Mouse (Mus musculus) cortical plate, adult 2 months (tissue): Measurements from ENCODE around the gene Psen2. TPM values are rescaled to one million over a fixed set of nuclear protein-coding genes. Genes with fewer than 3 reads are reported as not detected.

Source experiments
- H3K27ac ChIP-seq: fragments of 200-500 bp; 2 replicates; pipeline ENCODE4 v1.5.1; 2012; ENCODE audit warnings: low read length, control low read depth, inconsistent platforms; ENCODE audit not compliant: insufficient read depth
- H3K4me1 ChIP-seq: fragments of 200-500 bp; 2 replicates; pipeline ENCODE4 v1.6.1; 2011; ENCODE audit warnings: low read length; ENCODE audit not compliant: control insufficient read depth, insufficient read depth
- H3K4me3 ChIP-seq: fragments of 200-500 bp; 2 replicates; pipeline ENCODE4 v1.5.1; 2011; ENCODE audit warnings: mild to moderate bottlenecking, low read length, control low read depth; ENCODE audit not compliant: insufficient read depth
- CTCF ChIP-seq: fragments of 200-500 bp; IDR thresholded peaks from 2 replicates; pipeline ENCODE4 v1.5.1; 2011; ENCODE audit warnings: mild to moderate bottlenecking, control low read depth, low read length; ENCODE audit not compliant: insufficient read depth; ENCODE audit errors: extremely low read depth
- POLR2A ChIP-seq: fragments of 200-500 bp; IDR thresholded peaks from 2 replicates; pipeline ENCODE4 v1.6.1; 2011; ENCODE audit warnings: mild to moderate bottlenecking, low read length, control low read depth; ENCODE audit not compliant: insufficient read depth; ENCODE audit errors: extremely low read depth
- polyA plus RNA-seq: library from polyadenylated mRNA; depleted of rRNA; stranded (reverse); fragments of >200 nt; gene quantifications from 2 replicates; pipeline ENCODE4 v1.2.3, GENCODE M21; 2012

Psen2 gene
- polyA plus RNA-seq, 1 experiment: 27.5 TPM

GRCm38 (mm10) chr1:180229906-180230305 lies 33.3 kb downstream of the Psen2 start:
- H3K27ac ChIP-seq: no peak overlapping the region
- no peak for TF ChIP-seq CTCF

GRCm38 (mm10) chr1:180228854-180229253 lies 34.4 kb downstream of the Psen2 start:
- TF ChIP-seq POLR2A: no peak
- no peak for TF ChIP-seq CTCF
- H3K4me3 ChIP-seq: no peak overlapping the region
- H3K4me1 ChIP-seq: no peaks in the 10 kb centered on the region
- no peak overlapping the region for H3K27ac ChIP-seq

More at GRCm38 (mm10) chr1:180229906-180230305, 33.3 kb downstream of the Psen2 start:
- Histone ChIP-seq H3K4me3 (no peak overlapping the region), H3K4me1 (no peaks in the 10 kb centered on the region)

- Histone ChIP-seq H3K27ac (no peak overlapping the region), H3K4me1 (no peaks in the 10 kb centered on the region), H3K4me3 (no peak overlapping the region)
- no peak for TF ChIP-seq POLR2A
- TF ChIP-seq CTCF: no peak
These were observed 36.5 kb downstream of the Psen2 start for GRCm38 (mm10) chr1:180226766-180227165.

GRCm38 (mm10) chr1:180226221-180226713 lies 37.0 kb downstream of the Psen2 start:
- TF ChIP-seq POLR2A (no peak), CTCF (no peak)
- no peak overlapping the region for H3K27ac ChIP-seq
- peak overlapping the region; percentile 24 for H3K4me3 ChIP-seq
- no peaks in the 10 kb centered on the region for H3K4me1 ChIP-seq

- no peak overlapping the region for H3K27ac ChIP-seq
- TF ChIP-seq CTCF: no peak
- no peak for TF ChIP-seq POLR2A
- H3K4me3 ChIP-seq: peak overlapping the region; percentile 24
- H3K4me1 ChIP-seq: no peaks in the 10 kb centered on the region
These were observed 37.6 kb downstream of the Psen2 start for GRCm38 (mm10) chr1:180225500-180226220.

- TF ChIP-seq CTCF (no peak), POLR2A (no peak)
- no peak overlapping the region for H3K27ac ChIP-seq
- no peak overlapping the region for H3K4me3 ChIP-seq
- H3K4me1 ChIP-seq: no peaks in the 10 kb centered on the region
These were observed 41.2 kb downstream of the Psen2 start for GRCm38 (mm10) chr1:180222007-180222406.

- Histone ChIP-seq H3K4me1 (no peaks in the 10 kb centered on the region), H3K27ac (no peak overlapping the region), H3K4me3 (no peak overlapping the region)
- no peak for TF ChIP-seq POLR2A
- TF ChIP-seq CTCF: no peak
These were observed 42.3 kb downstream of the Psen2 start for GRCm38 (mm10) chr1:180220791-180221542.

GRCm38 (mm10) chr1:180216541-180217276 lies 46.5 kb downstream of the Psen2 start:
- Histone ChIP-seq H3K4me1 (no peaks in the 10 kb centered on the region), H3K27ac (no peak overlapping the region), H3K4me3 (no peak overlapping the region)
- TF ChIP-seq CTCF (no peak), POLR2A (no peak)

GRCm38 (mm10) chr1:180215044-180215443 lies 48.2 kb downstream of the Psen2 start:
- H3K4me1 ChIP-seq: no peaks in the 10 kb centered on the region
- no peak overlapping the region for H3K27ac ChIP-seq
- TF ChIP-seq POLR2A (no peak), CTCF (peak; percentile 96)
- H3K4me3 ChIP-seq: no peak overlapping the region

- no peak overlapping the region for H3K27ac ChIP-seq
- H3K4me1 ChIP-seq: no peaks in the 10 kb centered on the region
- no peak overlapping the region for H3K4me3 ChIP-seq
- no peak for TF ChIP-seq POLR2A
- TF ChIP-seq CTCF: no peak
These were observed 50.3 kb downstream of the Psen2 start for GRCm38 (mm10) chr1:180212911-180213310.
